Mouse (Mus musculus) C2C12 (cell line): ENCODE results near the gene Hormad1. TPM values are rescaled to one million over a fixed set of nuclear protein-coding genes. Genes with fewer than 3 reads are reported as not detected.

Experiments
- H3K27me3 ChIP-seq: one replicate; pipeline ENCODE4 v1.6.1; 2011; ENCODE audit not compliant: control insufficient read depth, insufficient read depth, insufficient read length
- H3K36me3 ChIP-seq: one replicate; pipeline ENCODE4 v1.6.1; 2011; ENCODE audit not compliant: control insufficient read depth, insufficient read depth
- H3K4me3 ChIP-seq: one replicate; pipeline ENCODE4 v1.5.1; 2011; ENCODE audit warnings: mild to moderate bottlenecking, control low read depth; ENCODE audit not compliant: poor library complexity, insufficient read depth, severe bottlenecking
- H3K79me2 ChIP-seq: one replicate; pipeline ENCODE4 v1.6.1; 2011; ENCODE audit not compliant: control insufficient read depth, insufficient read depth
- H3K79me3 ChIP-seq: one replicate; pipeline ENCODE4 v1.6.1; 2011; ENCODE audit warnings: low read depth, control low read depth
- H3ac ChIP-seq: one replicate; pipeline ENCODE3; 2011; ENCODE audit warnings: low read depth; ENCODE audit not compliant: control insufficient read depth, insufficient read length
- CEBPB ChIP-seq: IDR thresholded peaks from one replicate; pipeline ENCODE4 v1.6.1; 2011; ENCODE audit warnings: low read depth, mild to moderate bottlenecking, control low read depth, moderate library complexity
- CTCF ChIP-seq: IDR thresholded peaks from one replicate; pipeline ENCODE4 v1.5.1; 2011; ENCODE audit not compliant: control insufficient read depth, insufficient read depth, insufficient read length
- FOSL1 ChIP-seq: IDR thresholded peaks from one replicate; pipeline ENCODE4 v1.8.0; 2011; ENCODE audit warnings: mild to moderate bottlenecking, low read length; ENCODE audit not compliant: poor library complexity, insufficient read depth, severe bottlenecking
- MAX ChIP-seq: IDR thresholded peaks from one replicate; pipeline ENCODE4 v1.6.1; 2011; ENCODE audit warnings: mild to moderate bottlenecking, control low read depth
- MYOD1 ChIP-seq: IDR thresholded peaks from one replicate; pipeline ENCODE4 v1.6.1; 2011; ENCODE audit warnings: low read depth; ENCODE audit not compliant: control insufficient read depth, insufficient read length
- MYOG ChIP-seq: IDR thresholded peaks from one replicate; pipeline ENCODE4 v1.6.1; 2011; ENCODE audit not compliant: control insufficient read depth, insufficient read length; ENCODE audit errors: extremely low read depth
- USF1 ChIP-seq: IDR thresholded peaks from one replicate; pipeline ENCODE4 v1.6.1; 2011; ENCODE audit warnings: low read depth, mild to moderate bottlenecking, control low read depth, moderate library complexity
- polyA plus RNA-seq: library from polyadenylated mRNA; unstranded; fragments of >200 nt; fragmentation: generic; extraction: Trizol; gene quantifications from one replicate; pipeline ENCODE4 v1.2.1, GENCODE M21; 2012; ENCODE audit warnings: missing spikeins

Gene Hormad1
- polyA plus RNA-seq, 1 experiment = not detected

DNA sequence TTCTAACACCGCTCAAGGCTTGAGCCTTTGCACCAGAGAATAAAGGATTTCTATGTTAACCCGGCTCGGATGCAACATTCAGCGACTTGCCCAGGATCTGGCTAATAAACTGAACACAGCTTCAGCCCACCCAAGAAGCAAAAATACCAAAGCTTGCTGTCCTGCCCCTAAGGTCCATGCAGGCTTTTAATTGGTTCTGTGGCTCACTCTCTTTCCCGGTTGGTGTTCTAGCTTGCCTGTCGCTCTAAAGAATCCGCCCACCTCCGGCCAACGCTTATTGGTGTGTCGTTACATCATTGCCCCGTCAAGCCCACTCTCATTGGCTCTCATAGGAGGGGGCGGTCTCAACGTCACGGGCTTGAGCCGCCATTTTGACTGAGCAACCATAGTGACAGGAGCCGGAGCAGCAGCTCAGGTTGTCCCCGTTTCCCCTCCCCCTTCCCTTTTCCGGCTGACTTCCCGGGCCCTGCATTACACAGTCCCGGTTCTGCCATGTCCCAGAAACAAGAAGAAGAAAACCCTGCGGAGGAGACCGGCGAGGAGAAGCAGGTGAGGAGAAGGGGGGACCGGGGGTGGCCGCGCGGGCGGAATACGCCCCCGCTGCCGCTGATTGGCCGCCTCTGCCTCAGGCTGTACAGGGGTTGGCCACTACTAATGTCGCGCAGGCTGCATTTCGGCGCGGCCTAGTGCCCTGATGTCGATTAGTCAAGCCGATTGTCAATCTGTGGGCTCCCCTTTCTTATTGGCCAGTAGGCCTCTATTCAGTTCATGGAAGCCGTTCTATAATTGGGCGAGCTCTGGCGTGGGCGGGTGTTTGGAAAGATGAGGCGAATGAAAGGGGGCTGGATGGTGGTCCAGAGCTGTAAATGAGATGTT lies 65.4 kb downstream of the Hormad1 start, which contains the start of gene Ensa:
Gene Ensa, plus strand, starts transcription at position 366 of the 876 bp plus-strand sequence.
- no peaks in the 10 kb centered on the region for H3K27me3 ChIP-seq
- H3ac ChIP-seq = peak within 1 kb of the TSS; percentile 59
- peaks cover 45% of the 10 kb centered on the region for H3K79me2 ChIP-seq
- H3K36me3 ChIP-seq = peaks cover 24% of the 10 kb centered on the region
- H3K4me3 ChIP-seq = peak within 1 kb of the TSS; percentile 59
- TF ChIP-seq CEBPB (peak; percentile 5), MAX (no peak)
- H3K79me3 ChIP-seq = peaks cover 28% of the 10 kb centered on the region

- no peaks in the 10 kb centered on the region for H3K27me3 ChIP-seq
- no peak for TF ChIP-seq CEBPB
- H3K4me3 ChIP-seq = no peak overlapping the region
- H3ac ChIP-seq = no peak overlapping the region
- H3K79me2 ChIP-seq = peaks cover 47% of the 10 kb centered on the region
- peaks cover 29% of the 10 kb centered on the region for H3K79me3 ChIP-seq
- H3K36me3 ChIP-seq = peaks cover 50% of the 10 kb centered on the region
These were observed 68.3 kb downstream of the Hormad1 start for GRCm38 (mm10) chr3:95627763-95628162.

GRCm38 (mm10) chr3:95629755-95630154 lies 70.3 kb downstream of the Hormad1 start:
- H3K79me2 ChIP-seq = peaks cover 53% of the 10 kb centered on the region
- peaks cover 65% of the 10 kb centered on the region for H3K36me3 ChIP-seq
- H3ac ChIP-seq = no peak overlapping the region
- no peak for TF ChIP-seq CEBPB
- TF ChIP-seq MYOD1 = peak; percentile 33
- no peak overlapping the region for H3K4me3 ChIP-seq
- peaks cover 30% of the 10 kb centered on the region for H3K79me3 ChIP-seq
- no peaks in the 10 kb centered on the region for H3K27me3 ChIP-seq

DNA sequence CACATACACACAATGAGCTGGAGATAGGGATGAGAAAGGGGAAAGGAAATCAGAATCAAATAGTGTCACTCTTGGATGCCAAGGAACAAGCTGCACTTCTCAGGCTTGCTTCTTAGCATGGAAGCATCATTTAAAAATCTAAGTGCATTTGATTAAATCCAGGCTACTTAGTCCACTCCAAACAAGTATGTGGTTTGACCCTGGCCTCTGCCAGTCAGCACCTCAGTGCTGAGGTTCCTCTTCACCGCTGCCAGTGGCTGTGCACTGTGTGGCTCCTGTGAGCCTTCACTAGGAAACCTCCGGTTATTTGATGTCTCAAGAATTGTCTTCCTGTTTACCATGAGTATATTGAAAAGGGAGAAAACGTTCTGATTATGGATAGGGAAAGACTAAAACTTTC lies 71.4 kb downstream of the Hormad1 start:
- Histone ChIP-seq H3K79me2 (peaks cover 46% of the 10 kb centered on the region), H3K27me3 (no peaks in the 10 kb centered on the region), H3K36me3 (peaks cover 70% of the 10 kb centered on the region), H3K4me3 (no peak overlapping the region), H3K79me3 (peaks cover 24% of the 10 kb centered on the region), H3ac (no peak overlapping the region)
- TF ChIP-seq CEBPB = no peak
- TF ChIP-seq MYOD1 = no peak
- no peak for TF ChIP-seq CTCF
- no peak for TF ChIP-seq USF1
- TF ChIP-seq MAX = no peak
- no peak for TF ChIP-seq MYOG
- no peak for TF ChIP-seq FOSL1

- H3K4me3 ChIP-seq = no peak overlapping the region
- H3ac ChIP-seq = no peak overlapping the region
- no peak for TF ChIP-seq MAX
- TF ChIP-seq CEBPB = no peak
- TF ChIP-seq FOSL1 = no peak
- TF ChIP-seq USF1 = no peak
- no peak for TF ChIP-seq MYOD1
- no peak for TF ChIP-seq CTCF
- TF ChIP-seq MYOG = no peak
- peaks cover 20% of the 10 kb centered on the region for H3K79me3 ChIP-seq
- peaks cover 75% of the 10 kb centered on the region for H3K36me3 ChIP-seq
- peaks cover 41% of the 10 kb centered on the region for H3K79me2 ChIP-seq
- H3K27me3 ChIP-seq = no peaks in the 10 kb centered on the region
These were observed 71.8 kb downstream of the Hormad1 start for GRCm38 (mm10) chr3:95631304-95631703.

GRCm38 (mm10) chr3:95632648-95633588 lies 73.4 kb downstream of the Hormad1 start:
- Histone ChIP-seq H3K27me3 (no peaks in the 10 kb centered on the region), H3K4me3 (no peak overlapping the region), H3K36me3 (peaks cover 75% of the 10 kb centered on the region), H3ac (no peak overlapping the region), H3K79me3 (peaks cover 6% of the 10 kb centered on the region), H3K79me2 (peaks cover 25% of the 10 kb centered on the region)
- TF ChIP-seq FOSL1 = no peak
- peak; percentile 21 for TF ChIP-seq CTCF
- TF ChIP-seq MYOD1 = no peak
- no peak for TF ChIP-seq CEBPB
- no peak for TF ChIP-seq USF1
- no peak for TF ChIP-seq MYOG
- TF ChIP-seq MAX = no peak
